In genomic region chr3:98299391-98300100, GRCm38 (mm10) we compare ENCODE assay signal across 23 mouse cellular contexts. TPM values are rescaled to one million over a fixed set of nuclear protein-coding genes. Genes with fewer than 3 reads are reported as not detected.
"Had no signal": no experiment of that assay in that cellular context is flagged by ENCODE, and none has a peak within 500 bp of the region (broad histone marks: within the 10 kb centered on the region; RNA-seq: fewer than 3 reads in every experiment).

No protein-coding gene starts in this region.

- H3K9ac ChIP-seq: kidney, embryonic 15.5 days; limb, embryonic 12.5 days; limb, embryonic 15.5 days; liver, embryonic 13.5 days; neural tube, embryonic 12.5 days; neural tube, embryonic 15.5 days; stomach, embryonic 15.5 days had no signal

- H3K4me2 ChIP-seq: kidney, embryonic 15.5 days; limb, embryonic 12.5 days; limb, embryonic 15.5 days; liver, embryonic 13.5 days; midbrain, embryonic 11.5 days; neural tube, embryonic 12.5 days; neural tube, embryonic 15.5 days; stomach, embryonic 15.5 days had no signal

- H3K27me3 ChIP-seq: kidney, embryonic 15.5 days; limb, embryonic 12.5 days; limb, embryonic 15.5 days; liver, embryonic 13.5 days; neural tube, embryonic 12.5 days; neural tube, embryonic 15.5 days; stomach, embryonic 15.5 days had no signal

- H3K36me3 ChIP-seq: kidney, embryonic 15.5 days; limb, embryonic 12.5 days; limb, embryonic 15.5 days; neural tube, embryonic 12.5 days; neural tube, embryonic 15.5 days; stomach, embryonic 15.5 days had no signal

- H3K9me3 ChIP-seq: kidney, embryonic 15.5 days; limb, embryonic 12.5 days; limb, embryonic 15.5 days; liver, embryonic 13.5 days; neural tube, embryonic 12.5 days; neural tube, embryonic 15.5 days; stomach, embryonic 15.5 days had no signal

- DNase-seq: kidney, adult 11 months; kidney, adult 8-10 months; kidney, postnatal 10 days; kidney, postnatal 36 days; layer of hippocampus, postnatal 36 days; left cerebral cortex, postnatal 4 days; liver, embryonic 13.5 days; lung, adult 2 months; lung, postnatal 14 days; midbrain, embryonic 14.5 days; retina, postnatal 1 day; right cerebral cortex, postnatal 25 days; spleen, adult 18-20 months; thymus, postnatal 25 days had no signal

- H3K4me1 ChIP-seq: kidney, embryonic 15.5 days; limb, embryonic 12.5 days; limb, embryonic 15.5 days; liver, embryonic 13.5 days; neural tube, embryonic 12.5 days; neural tube, embryonic 15.5 days; stomach, embryonic 15.5 days had no signal

- H3K27ac ChIP-seq: kidney, embryonic 15.5 days; left cerebral cortex, adult 2 months; limb, embryonic 12.5 days; limb, embryonic 15.5 days; liver, embryonic 13.5 days; macrophage; neural tube, embryonic 12.5 days; neural tube, embryonic 15.5 days; stomach, embryonic 15.5 days had no signal

- H3K4me3 ChIP-seq: kidney, embryonic 15.5 days; left cerebral cortex, adult 2 months; limb, embryonic 12.5 days; limb, embryonic 15.5 days; liver, embryonic 13.5 days; neural tube, embryonic 12.5 days; neural tube, embryonic 15.5 days; stomach, embryonic 15.5 days had no signal

RNA-seq across cellular contexts. Expression of gene Hmgcs2, which starts 19.3 kb away (rescaled TPM):
- polyA plus RNA-seq: macrophage had no signal
